Mouse (Mus musculus): ENCODE data around the gene Chrna9.
"Not testable (repeated sequence)": the region's sequence is repeated elsewhere in the genome, so short reads cannot be mapped to it uniquely, and the experiment has no call there.

Gene Chrna9

DNA sequence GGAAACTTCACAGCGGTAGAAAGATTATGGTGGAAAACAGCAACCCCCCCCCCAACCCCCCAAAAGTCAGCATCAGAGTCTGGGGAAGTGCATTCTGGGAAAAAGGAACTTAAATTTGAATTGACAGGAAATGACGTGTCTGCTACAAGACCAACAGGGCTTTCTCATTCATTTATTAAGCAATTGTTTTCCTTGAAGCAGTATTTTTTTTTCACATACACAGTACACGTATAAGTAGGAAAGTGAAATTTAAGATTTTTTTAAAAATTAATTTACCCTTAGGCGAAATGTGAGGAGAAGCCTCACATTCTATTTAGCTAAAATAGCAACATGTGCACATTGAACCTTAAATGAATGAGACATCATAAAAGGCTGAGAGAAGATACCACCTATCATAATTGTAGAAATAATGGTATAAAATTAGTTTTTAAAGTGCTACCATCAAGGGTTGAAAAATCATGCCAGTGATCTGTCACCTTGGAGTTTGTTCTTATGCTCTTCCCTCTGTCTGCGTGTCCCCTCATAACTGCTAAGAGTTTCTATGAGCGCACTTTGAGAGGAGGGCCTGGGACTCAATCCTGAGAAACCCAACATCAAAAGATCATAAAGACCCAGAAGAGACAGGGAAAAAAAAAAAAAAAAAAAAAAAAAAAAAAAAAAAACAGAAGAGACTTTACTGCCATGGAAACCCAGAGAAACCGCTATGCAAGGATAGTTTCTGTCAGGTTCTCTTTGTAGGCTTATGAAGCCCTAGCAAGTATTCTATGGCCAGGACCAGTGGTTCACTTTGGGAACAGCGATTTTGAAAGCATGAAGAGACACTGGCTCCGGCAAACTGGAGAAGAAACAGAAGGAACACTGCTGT lies 21.7 kb downstream of the Chrna9 start:
- no peak for DNase-seq (ENCODE audit: low read depth, low spot score)

DNA sequence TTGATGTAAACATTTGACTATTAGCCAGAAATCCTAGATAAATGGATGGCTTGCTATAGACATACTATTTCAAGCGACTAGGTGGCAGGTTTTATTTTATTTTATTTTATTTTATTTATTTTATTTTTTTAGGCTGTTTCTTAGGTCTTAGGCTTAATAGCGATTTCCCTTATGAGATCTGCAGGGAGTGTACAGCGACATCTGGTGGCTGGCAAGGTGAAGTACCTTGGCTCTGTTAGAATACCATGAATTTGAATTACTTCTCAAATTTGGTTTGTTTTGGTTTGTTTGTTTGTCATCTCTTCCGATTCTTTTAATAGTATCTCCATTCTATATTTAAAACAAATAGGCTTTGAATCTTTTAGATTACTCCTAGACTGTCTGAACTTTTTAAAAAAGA lies 23.9 kb downstream of the Chrna9 start:
- DNase-seq (ENCODE audit: low read depth, low spot score) = peak; percentile 71

DNA sequence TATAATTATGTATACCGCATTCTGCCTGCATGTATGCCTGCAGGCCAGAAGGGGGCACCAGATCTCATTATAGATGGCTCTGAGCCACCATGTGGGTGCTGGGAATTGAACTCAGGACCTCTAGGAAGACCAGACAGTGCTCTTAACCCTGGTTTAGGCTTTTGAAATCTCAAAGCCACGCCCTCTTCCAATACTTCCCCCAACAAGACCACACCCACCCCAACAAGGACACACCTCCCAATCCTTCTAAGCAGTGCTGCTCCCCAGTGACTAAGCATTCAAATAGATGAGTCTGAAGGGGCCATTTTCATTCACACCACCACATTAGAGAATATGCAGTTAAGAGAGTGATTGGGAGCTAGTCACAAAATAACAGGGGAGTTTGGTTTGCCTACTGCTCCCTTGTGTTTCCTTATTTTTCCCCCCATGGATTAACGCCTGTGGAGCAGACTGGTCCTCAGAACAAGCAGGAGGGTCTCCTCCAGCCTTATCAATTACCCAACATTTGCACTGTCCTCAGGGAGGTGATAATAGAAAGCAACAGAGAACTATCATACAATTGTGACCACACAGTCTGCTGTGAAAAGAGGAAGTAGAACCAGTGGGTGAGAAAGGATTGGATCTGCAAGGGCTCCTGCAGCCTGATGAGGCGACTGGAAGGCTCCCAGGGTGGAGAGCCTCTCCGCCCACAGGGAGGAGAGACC lies 25.3 kb downstream of the Chrna9 start:
- peak; percentile 78 for DNase-seq (ENCODE audit: low read depth, low spot score)

DNA sequence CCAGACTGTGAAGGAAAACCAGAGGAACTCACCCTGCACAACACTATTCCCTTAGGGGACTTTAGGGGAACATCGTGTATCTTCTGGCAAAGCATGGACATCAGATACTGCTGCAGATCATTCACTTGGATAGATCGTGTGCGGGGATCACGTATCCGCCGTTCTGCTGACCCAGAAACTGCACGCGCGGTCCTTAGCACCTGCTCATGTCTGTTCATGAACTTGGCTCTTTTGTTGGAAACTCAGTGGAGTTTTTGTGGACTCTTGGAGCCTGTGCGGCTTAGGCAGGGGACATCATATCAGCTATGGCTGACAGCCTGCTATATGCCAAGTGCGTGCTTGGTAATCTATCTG lies 25.9 kb downstream of the Chrna9 start:
- DNase-seq (ENCODE audit: low read depth, low spot score) = no peak

DNA sequence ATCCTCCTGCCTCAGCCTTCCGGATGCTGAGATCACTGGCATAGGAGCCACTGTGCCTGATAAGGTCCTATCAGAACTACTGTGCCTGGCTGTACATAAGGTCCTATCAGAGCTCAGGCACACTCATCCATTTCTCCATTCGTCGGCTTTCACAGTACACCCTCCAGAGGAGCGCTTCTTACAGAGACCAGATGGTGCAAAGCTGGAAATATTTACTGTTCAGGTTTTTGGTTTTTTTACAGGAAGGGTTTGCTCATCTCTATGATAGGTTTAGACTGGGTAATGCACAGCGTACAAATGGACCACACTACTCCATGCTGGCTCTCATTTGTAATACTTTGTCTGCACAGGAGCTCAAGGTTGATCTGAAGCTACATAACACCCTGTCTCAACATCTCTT lies 28.6 kb downstream of the Chrna9 start:
- no peak for DNase-seq (ENCODE audit: low read depth, low spot score)

DNA sequence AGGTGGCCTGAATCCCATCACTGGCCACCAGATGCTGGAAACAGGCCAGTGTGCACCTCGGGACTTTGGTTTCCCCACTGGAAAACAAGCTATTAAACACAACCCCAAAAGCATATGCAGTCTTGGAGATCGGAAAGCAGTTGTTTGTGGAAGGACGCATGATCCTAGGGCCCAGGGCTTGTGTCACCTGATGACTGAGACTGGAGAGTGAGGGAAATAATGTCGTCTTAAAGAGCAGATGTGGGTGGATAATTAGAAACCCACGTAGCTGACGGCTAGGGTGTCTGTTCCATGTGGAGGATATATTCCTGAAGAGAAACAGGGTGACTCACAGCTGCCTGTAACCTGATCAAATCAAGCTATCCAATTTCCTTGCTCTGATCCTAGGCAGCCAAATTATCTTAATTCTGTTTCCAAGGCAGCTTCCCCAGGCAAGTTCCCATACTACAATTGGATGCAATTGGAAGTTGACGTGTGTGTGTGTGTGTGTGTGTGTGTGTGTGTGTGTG lies 31.1 kb downstream of the Chrna9 start:
- DNase-seq (ENCODE audit: low read depth, low spot score) = no peak

DNA sequence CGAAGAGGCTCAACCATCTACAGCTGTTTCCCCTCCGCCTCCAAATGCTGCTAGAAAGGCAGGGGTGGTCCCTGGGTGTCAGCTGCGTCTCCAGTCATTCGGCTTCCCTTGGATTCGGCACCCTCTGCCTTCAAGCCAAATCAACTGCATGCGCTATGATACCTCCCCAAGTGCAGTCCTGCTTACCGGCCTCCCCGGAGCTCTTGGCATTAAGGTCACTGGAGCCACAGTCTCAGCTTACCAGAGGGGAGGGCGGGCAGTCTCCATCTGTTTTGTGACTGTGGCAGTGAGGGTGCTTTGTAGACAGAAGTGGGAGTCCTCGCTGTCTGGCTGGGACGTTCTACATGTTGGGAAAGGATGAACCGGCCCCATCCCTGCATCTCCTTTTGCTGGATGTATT lies 32.4 kb downstream of the Chrna9 start:
- DNase-seq (ENCODE audit: low read depth, low spot score) = peak; percentile 47

DNA sequence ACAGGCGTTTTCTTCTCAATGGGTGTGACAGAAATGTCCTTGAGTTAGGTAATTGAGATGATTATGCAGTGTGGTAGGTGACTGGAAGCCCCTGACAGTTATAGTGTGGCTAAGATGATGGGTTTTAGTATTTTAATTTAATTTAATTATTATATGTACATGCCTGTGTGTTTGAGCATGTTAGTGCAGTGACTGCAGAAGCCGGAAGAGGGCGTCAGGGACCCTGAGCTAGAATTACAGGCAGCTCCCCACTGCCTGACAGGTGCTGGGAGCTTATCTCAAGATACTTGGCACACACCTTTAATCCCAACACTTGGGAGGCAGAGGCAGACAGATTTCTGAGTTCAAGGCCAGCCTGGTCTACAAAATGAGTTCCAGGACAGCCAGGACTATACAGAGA lies 33.3 kb downstream of the Chrna9 start:
- DNase-seq (ENCODE audit: low read depth, low spot score) = peak; percentile 82

DNA sequence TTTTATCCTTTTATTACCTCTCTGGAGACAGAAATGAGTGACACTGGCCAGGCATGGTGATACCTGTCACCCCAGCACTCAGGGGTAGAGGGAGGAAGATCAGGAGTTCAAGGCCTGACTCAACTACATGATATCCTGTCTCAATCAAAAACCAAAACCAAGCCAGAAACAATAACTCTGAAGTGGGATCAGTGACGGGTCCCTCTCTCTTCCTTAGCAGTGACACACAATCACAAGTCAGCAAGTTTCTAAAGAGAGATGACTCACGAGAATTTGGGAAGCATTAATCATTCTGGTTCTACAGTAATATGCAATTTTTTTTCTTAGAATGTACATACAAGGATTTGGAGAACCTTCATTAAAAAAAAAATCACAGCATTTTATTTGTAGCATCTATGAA lies 38.5 kb downstream of the Chrna9 start:
- DNase-seq (ENCODE audit: low read depth, low spot score) = no peak

DNA sequence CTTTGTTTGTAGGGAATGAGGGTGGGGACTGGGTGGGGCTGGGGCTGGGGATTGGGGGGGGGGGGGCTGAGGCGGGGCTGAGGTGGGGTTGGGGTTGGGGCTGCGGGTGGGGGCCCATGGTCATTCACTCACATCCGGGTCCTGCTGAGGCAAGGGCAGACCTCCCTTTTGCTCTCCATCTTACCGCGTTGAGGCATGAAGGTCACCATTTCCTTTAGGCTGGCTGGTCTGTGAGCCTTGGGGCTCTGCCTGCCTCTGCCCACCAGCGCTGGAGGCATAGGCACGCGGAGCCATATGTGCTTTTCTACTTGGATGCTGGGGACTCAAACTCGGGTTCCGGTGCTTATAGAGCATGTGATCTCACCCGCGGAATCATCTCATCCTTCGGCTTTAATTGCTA lies 41.0 kb downstream of the Chrna9 start:
- peak; percentile 77 for DNase-seq (ENCODE audit: low read depth, low spot score)

DNA sequence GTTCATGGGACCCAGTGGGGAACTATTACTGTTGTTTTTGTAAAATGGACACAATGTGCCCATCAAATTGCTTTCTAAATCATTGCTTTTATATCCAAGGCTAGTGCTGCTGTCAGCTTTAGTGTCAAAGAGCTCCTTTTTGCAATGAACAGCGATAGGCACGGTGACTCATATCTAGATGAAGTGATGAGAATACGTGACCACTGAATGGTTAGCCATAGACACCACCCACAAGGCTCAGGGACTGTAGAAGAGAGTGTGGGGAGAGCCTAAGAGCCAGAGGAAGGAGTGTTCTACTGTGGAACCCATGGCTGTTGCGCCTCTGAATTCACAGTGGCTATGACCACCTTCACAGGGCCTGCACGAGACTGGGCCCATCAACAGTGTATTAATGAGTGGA lies 51.7 kb downstream of the Chrna9 start:
- DNase-seq (ENCODE audit: low read depth, low spot score) = no peak

DNA sequence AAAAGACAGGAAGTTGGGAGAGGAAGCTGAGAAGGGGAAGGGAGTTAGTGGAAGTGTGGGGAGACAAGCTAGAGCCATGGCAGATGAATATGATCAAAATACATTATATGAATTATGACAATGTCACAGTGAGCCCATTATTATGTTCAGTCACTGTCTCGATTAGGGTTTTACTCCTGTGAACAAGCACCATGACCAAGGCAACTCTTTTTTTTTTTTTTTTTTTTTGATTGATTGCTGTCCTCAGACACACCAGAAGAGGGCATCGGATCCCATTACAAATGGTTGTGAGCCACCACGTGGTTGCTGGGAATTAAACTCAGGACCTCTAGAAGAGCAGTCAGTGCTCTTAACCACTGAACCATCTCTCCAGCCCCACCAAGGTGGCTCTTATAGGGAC lies 52.3 kb downstream of the Chrna9 start:
- DNase-seq (ENCODE audit: low read depth, low spot score) = not testable (repeated sequence)

DNA sequence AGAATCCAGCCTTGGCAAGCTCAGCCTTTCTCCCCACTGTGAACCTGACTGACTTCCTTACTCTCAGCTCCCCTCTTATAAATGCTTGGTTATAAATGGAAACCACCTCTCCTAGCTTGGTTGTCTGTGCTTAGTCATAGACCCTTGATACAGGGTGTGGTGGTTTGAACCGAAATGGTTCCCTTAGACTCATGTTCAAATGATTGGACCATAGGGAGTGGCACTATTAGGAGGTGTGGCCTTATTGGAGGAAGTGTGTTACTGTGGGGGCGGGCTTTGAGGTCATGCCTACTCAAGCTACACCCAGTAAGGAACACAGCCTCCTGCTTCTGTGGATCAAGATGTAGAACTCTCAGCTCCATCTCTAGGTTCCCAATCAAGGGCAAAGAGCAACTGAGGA lies 56.5 kb downstream of the Chrna9 start:
- peak; percentile 83 for DNase-seq (ENCODE audit: low read depth, low spot score)

DNA sequence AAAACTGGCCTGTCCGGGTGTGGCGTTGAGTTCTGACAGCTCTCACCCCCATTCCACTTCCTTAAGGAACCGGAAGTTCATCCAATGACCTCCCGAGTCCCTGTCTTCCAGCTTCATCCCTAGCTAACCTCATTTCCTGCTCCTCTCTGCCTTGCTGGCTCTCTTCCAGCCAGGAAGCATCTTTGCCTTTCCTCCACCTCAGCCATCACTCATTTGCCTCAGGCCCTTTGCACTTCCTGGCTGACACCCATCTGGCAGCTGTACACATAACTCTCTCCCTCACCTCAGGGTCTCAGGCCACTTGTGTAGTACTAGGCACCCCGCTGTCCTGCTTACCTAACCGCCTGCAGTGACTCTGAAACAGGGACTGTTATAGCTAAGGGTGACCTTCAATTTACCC lies 59.9 kb downstream of the Chrna9 start:
- peak; percentile 85 for DNase-seq (ENCODE audit: low read depth, low spot score)

DNA sequence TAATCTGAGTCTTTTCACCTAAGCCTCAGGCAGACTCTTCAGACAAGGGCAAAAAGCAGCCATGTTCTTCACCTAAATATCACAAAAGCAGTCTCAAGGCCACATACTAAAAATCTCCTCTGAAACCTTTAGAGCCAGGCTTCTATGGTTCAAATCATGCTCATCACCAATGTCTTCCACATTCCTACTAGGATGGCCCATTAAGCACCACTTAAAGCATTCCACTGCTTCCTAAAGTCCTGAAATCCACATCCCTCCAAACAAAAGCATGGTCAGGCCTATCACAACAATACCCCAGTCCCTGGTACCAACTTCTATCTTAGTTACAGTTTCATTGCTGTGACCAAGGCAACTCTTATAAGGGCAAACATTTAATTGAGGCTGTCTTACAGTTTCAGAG lies 63.1 kb downstream of the Chrna9 start:
- DNase-seq (ENCODE audit: low read depth, low spot score) = peak; percentile 73

DNA sequence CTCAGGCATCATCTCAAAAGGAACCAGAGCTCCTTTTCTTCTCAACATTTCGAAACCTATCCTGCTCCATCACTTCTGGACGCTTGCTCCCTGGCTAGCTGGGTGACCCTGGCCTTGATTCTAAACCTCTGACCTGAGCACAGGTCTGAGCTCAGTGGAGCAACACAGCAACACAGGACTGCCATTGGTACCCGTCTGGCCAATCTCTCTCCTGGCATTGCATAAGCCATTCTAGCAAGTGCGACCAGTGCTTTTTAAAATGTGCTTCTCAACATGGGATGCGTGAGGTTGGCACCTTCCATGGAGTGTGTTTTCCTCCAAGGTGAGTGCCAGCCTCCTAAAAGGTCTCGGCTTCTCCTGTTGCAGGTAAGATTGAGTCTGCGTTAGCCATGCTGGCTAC lies 64.4 kb downstream of the Chrna9 start:
- DNase-seq (ENCODE audit: low read depth, low spot score) = no peak

DNA sequence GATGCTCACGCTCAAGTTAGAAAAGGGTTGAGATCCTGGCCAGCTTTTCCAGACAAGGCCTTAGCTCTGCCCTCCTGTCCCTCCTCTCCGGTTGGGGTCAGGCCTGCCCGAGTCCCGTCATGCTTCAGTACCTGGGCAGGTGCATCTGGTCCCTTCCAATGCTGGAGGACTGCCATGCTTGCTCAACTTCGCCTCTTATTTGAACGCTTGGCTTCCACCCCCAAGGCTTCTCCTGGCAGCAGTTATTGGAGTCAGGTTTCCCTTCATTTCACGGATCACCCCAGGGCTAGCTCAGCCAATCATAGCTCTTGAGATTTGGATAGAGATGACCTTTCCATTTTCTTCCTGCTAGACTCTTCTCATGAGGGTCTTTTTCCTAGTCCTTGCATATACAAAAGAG lies 65.4 kb downstream of the Chrna9 start:
- DNase-seq (ENCODE audit: low read depth, low spot score) = no peak

DNA sequence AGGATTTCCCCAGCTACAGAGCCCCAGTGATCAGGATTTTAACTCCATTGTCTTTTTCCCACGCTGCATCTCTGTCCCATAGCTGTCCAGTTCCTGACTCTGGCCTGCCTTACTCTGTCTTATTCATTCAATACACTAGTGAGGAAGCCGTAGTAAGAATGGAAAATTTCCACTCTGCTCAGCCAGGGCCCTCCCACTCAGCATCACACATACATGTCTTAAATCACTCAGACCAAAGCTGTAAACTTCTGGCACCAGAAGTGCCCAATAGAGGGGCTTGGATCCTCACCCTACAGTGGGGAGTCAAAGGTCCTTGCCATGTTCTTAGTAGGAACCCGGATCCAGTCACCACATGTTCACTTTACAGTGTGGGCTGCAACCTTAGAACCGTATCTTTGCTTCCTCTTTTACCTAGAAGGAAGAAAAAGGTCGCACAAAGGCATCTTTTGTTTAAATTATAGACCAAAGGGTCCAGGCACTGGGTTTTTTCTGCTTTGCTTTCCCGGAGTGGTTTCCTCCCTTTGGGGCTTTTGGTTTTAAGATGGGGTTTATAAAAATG lies 65.9 kb downstream of the Chrna9 start:
- no peak for DNase-seq (ENCODE audit: low read depth, low spot score)

DNA sequence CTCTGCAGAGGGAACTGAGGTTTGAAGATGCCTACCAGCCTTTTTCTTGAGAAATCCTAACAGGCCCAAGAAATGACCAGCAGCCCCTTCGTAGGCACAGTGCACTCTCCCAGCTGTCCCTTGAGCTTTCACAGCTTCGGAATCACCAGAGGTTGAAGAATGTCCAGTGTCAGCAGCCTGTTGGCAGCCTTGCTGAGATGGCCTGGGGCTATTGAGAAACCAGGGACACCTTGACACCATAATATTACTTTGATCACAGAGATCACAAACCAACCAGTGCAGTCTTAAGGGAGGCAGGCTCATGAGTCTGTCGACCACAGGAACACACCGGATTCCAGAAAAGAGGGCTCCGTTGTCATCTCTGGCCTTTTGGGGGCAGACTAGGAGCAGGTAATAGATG lies 66.5 kb downstream of the Chrna9 start:
- no peak for DNase-seq (ENCODE audit: low read depth, low spot score)

DNA sequence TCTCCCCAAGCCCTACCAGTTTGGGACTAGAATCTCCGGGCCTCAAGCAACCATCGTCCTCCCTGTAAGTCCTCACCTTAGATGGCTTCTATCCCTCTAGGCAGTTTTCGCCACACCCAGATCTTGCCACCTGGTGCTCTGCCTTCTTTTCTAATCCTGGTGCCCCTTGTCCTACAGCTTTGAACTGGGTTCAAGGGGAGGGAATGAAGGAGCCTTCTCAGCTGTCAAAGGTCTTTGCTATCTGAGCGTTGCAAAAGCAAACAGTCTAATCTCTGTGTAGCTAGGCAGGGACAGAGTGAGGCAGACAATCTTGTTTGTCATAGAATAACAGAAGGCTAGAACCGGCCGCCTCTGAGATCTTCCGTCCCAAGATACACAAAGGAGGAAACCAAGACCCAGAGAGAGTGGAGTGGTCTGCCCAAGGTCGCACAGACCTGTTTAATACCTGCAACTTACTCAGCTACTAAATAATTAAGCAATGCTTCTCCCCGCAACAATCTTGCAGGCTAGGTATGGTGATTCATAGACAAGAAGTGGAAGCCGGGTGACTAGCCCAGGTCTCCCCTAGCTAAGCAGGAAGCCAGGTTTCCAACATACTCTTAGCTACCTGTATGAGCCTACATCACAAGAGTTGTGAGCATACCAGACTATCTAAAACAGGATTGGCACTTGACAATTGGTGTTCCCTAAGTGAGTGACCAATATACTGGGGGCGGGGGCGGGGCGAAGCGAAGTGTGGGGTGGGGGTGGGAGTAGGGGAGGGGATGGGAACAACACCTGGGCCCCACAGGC lies 69.6 kb downstream of the Chrna9 start, which contains the start of gene 9130230L23Rik:
Gene 9130230L23Rik (minus strand): TSS at position 152 of the 792 bp plus-strand sequence.
- DNase-seq (ENCODE audit: low read depth, low spot score) = no peak

DNA sequence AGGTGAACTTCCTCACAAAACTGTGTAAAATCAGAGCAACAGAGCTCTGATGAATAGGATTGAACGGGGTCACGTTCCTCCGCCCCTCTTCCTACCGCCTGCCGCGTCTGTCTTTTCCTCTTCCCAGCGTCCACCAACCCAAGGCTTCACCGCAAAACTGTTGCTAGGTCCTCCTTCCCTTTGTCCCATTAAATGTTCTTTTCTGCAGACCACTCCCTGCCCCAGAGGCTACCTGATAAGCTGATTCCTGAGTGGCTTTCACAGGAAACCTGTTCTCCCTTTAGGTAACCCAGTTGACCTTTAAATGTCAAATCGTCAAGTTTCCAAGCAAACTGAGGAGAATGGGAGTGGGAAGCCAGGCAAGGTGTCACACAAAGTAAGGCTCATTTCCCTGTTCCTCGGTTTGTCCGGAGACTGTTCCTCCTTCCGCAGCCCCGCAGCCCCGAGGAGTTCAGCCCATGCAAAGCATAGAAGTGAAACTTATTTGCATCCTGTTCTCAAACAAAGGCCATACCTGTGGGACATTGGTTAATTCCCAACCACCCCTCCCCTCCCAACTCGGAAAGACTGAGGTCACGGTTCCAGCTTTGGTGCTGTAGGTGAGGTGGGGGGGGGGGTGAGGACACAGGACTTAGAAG lies 70.4 kb downstream of the Chrna9 start:
- peak; percentile 65 for DNase-seq (ENCODE audit: low read depth, low spot score)

Measured in ZHBTc4 (cell line).